Mouse (Mus musculus): ENCODE results near the gene Elob.

Elob gene

GRCm38 (mm10) chr17:23825591-23825990, 3.3 kb downstream of the Elob start:
- DNase-seq (ENCODE audit: low spot score in 2 of 2) = no peak

- no peak for DNase-seq (ENCODE audit: low spot score in 2 of 2)
These were observed 5.3 kb downstream of the Elob start for GRCm38 (mm10) chr17:23823614-23824013.

GRCm38 (mm10) chr17:23823018-23823417, 5.9 kb downstream of the Elob start:
- no peak for DNase-seq (ENCODE audit: low spot score in 2 of 2)

GRCm38 (mm10) chr17:23822094-23822493, 6.8 kb downstream of the Elob start:
- DNase-seq (ENCODE audit: low spot score in 2 of 2) = no peak

GRCm38 (mm10) chr17:23820731-23821130, 8.2 kb downstream of the Elob start:
- no peak for DNase-seq (ENCODE audit: low spot score in 2 of 2)

GRCm38 (mm10) chr17:23819235-23819634, 9.7 kb downstream of the Elob start:
- DNase-seq (ENCODE audit: low spot score in 2 of 2) = no peak

- DNase-seq (ENCODE audit: low spot score in 2 of 2) = no peak
These were observed 10.4 kb downstream of the Elob start for GRCm38 (mm10) chr17:23818579-23818978.

- no peak for DNase-seq (ENCODE audit: low spot score in 2 of 2)
These were observed 13.3 kb downstream of the Elob start for GRCm38 (mm10) chr17:23815641-23816040.

- no peak for DNase-seq (ENCODE audit: low spot score in 2 of 2)
These were observed 21.0 kb downstream of the Elob start for GRCm38 (mm10) chr17:23807918-23808317.

- peak in 1 of 2 experiments; percentile 38 for DNase-seq (ENCODE audit: low spot score in 2 of 2)
These were observed 22.1 kb downstream of the Elob start for GRCm38 (mm10) chr17:23806867-23807266.

GRCm38 (mm10) chr17:23804426-23805085, 24.4 kb downstream of the Elob start:
- DNase-seq (ENCODE audit: low spot score in 2 of 2) = no peak

- DNase-seq (ENCODE audit: low spot score in 2 of 2) = peak in 1 of 2 experiments; percentile 31
These were observed 25.4 kb downstream of the Elob start for GRCm38 (mm10) chr17:23803366-23804041.

GRCm38 (mm10) chr17:23802746-23803365, 26.1 kb downstream of the Elob start:
- peak; percentile 98 to 99 for DNase-seq (ENCODE audit: low spot score in 2 of 2)

GRCm38 (mm10) chr17:23801627-23802026, 27.3 kb downstream of the Elob start:
- no peak for DNase-seq (ENCODE audit: low spot score in 2 of 2)

- DNase-seq (ENCODE audit: low spot score in 2 of 2) = no peak
These were observed 31.6 kb downstream of the Elob start for GRCm38 (mm10) chr17:23797316-23797715.

GRCm38 (mm10) chr17:23795323-23795722, 33.6 kb downstream of the Elob start:
- no peak for DNase-seq (ENCODE audit: low spot score in 2 of 2)

- no peak for DNase-seq (ENCODE audit: low spot score in 2 of 2)
These were observed 37.9 kb downstream of the Elob start for GRCm38 (mm10) chr17:23791079-23791357.

- peak; percentile 49 to 54 for DNase-seq (ENCODE audit: low spot score in 2 of 2)
These were observed 38.5 kb downstream of the Elob start, which contains the start of gene Srrm2 for GRCm38 (mm10) chr17:23790269-23791078. Gene Srrm2, plus strand, starts transcription at chr17:23790532.

GRCm38 (mm10) chr17:23789749-23790268, 39.1 kb downstream of the Elob start:
- DNase-seq (ENCODE audit: low spot score in 2 of 2) = no peak

GRCm38 (mm10) chr17:23788973-23789372, 40.0 kb downstream of the Elob start:
- no peak for DNase-seq (ENCODE audit: low spot score in 2 of 2)

- peak in 1 of 2 experiments; percentile 39 for DNase-seq (ENCODE audit: low spot score in 2 of 2)
These were observed 42.4 kb downstream of the Elob start for GRCm38 (mm10) chr17:23786510-23786931.
